Mouse (Mus musculus) cerebellum, postnatal 25 days (tissue): ENCODE measurements around the gene Gm12794.
"Not testable (repeated sequence)": the region's sequence is repeated elsewhere in the genome, so short reads cannot be mapped to it uniquely, and the experiment has no call there.

ENCODE experiments used
- DNase-seq, 2 experiments: peaks; one replicate each; pipeline ENCODE4 v3.0.0; 2021; ENCODE audit warnings: mixed read lengths in 2 of 2

Gene Gm12794

DNA sequence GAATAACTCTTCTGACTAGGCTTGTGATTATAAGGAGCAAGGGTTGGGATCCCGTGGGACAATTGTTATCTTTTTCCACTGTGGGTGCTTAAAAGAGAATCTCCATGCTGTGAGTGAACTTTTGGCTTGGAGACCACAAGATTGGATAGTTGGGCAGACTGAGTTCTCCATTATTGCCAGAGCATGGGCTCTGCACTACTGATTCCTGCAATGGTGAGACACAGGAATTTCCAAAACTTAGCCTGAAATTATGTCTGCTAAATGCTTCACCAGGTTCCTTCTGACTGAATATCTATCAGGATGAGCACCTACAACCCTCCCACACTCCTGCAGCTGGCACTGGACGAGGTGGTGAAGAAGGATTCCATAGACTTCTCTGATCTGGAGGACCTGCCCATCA lies at the start of gene Gm12794:
Gene Gm12794 (plus strand): TSS at position 301 of the 400 bp plus-strand sequence.
- DNase-seq, result not testable (repeated sequence)

DNA sequence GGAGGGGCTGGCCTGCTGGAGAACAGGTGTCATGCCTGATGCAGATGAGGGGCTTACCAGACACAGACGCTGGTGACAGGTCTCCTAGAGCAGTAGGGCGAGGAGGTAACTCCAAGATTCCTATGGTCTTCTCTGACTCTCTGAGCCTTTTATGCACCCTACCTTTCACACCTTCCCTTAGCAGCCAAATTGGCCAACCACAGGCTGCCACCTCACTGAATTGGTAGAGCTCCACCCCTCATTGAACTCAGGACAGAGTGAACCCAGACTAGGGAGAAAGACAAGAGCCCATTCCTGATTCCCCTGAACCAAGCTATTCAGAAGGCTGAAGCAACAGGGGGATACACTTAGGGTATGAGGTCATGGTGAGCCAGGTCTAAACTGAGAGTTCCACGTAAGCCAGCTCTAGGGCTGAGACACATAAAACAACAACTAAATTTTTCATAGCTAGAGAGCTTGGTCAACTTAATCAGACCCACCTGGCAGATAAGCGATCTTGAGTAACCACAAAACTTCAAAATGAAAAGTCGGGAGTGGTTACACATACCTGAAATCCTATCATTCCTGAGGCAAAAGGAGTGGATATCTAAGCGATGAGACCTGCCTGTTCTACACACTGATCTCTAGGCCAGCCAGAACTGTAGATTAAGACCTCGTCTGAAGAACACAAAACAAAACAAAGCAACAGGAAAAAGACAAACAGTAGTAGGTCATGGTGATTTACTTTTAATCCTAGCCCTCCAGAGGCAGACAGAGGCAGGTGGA lies 46.4 kb upstream of the Gm12794 start, which contains the start of gene C130073F10Rik:
Gene C130073F10Rik (minus strand): TSS at position 134 of the 765 bp plus-strand sequence.
- no peak for DNase-seq

DNA sequence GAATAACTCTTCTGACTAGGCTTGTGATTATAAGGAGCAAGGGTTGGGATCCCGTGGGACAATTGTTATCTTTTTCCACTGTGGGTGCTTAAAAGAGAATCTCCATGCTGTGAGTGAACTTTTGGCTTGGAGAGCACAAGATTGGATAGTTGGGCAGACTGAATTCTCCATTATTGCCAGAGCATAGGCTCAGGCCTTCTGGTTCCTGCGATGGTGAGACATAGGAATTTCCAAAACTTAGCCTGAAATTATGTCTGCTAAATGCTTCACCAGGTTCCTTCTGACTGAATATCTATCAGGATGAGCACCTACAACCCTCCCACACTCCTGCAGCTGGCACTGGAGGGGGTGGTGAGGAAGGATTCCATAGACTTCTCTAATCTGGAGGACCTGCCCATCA lies 31.4 kb upstream of the Gm12794 start, which contains the start of gene Gm12800:
Gene Gm12800 (plus strand): TSS at position 301 of the 400 bp plus-strand sequence.
- DNase-seq, result not testable (repeated sequence)

DNA sequence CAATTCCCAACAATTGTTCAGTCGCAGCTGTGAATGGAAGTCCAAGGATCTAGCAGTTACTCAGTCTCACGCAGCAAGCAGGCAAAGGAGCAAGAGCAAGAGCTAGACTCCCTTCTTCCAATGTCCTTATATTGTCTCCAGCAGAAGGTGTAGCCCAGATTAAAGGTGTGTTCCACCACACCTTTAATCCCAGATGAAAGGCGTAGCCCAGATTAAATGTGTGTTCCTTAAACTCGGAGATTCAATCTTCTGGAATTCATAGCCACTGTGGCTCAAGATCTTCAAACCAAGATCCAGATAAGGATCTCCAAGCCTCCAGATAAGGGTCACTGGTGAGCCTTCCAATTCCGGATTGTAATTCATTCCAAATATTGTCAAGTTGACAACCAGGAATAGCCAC lies 40.7 kb downstream of the Gm12794 start, which contains the start of gene Gm12790:
Gene Gm12790 (minus strand): TSS at position 101 of the 400 bp plus-strand sequence.
- DNase-seq, result not testable (repeated sequence)

DNA sequence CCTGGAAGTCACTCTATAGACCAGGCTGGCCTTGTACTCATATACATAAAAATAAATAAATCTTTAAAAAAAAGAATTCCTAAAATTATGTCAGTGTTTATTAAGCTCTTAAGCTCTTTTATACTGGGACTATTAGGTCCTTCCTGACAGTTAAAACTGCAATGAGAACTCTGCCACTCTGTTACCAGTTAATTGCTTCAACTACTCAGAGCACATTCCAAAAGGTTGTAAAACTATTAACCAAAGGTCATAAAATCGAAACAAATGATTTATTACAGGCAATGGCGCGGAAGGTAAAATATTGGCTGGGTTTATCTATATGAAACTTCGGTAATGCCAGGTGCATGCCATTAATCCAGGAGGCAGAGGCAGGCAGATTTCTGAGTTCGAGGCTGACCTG lies 45.5 kb downstream of the Gm12794 start:
- no peak for DNase-seq

DNA sequence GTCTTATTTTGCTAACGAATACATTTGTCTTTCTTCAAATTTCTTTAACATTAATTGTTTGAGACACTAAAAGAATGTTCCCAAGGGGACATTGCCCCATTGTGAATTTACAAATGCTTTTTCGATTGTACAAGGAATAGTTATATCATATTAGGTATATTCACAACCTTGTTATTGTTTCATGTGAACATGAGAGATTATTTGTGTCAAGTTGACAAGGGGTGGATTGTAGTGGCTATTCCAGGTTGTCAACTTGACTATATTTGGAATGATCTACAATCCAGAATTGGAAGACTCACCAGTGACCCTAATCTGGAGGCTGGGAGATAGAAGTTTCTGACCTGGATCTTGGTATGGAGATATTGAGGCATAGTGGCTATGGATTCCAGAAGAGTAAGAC lies 46.1 kb downstream of the Gm12794 start, which contains the start of gene Gm12789:
Gene Gm12789 (plus strand): TSS at position 301 of the 400 bp plus-strand sequence.
- not testable (repeated sequence) for DNase-seq
